Mouse (Mus musculus): Measurements from ENCODE around the gene Egfr. TPM values are rescaled to one million over a fixed set of nuclear protein-coding genes. Genes with fewer than 3 reads are reported as not detected.

Egfr gene
- polyA plus RNA-seq, 2 experiments from 2014 or later = 0.13 TPM; not detected in 1

- no peak for ATAC-seq
Measured at GRCm38 (mm10) chr11:16781604-16782003, 29.6 kb downstream of the Egfr start.

- ATAC-seq = no peak
Measured at GRCm38 (mm10) chr11:16783926-16784659, 32.1 kb downstream of the Egfr start.

- no peak for ATAC-seq
Measured at GRCm38 (mm10) chr11:16792638-16793585, 40.9 kb downstream of the Egfr start.

- no peak for ATAC-seq
Measured at GRCm38 (mm10) chr11:16795012-16795411, 43.0 kb downstream of the Egfr start.

- no peak for ATAC-seq
Measured at GRCm38 (mm10) chr11:16795513-16795912, 43.5 kb downstream of the Egfr start.

- no peak for ATAC-seq
Measured at GRCm38 (mm10) chr11:16797456-16797855, 45.5 kb downstream of the Egfr start.

- no peak for ATAC-seq
Measured at GRCm38 (mm10) chr11:16798136-16798535, 46.1 kb downstream of the Egfr start.

- ATAC-seq = no peak
Measured at GRCm38 (mm10) chr11:16800507-16800906, 48.5 kb downstream of the Egfr start.

GRCm38 (mm10) chr11:16802668-16803067 lies 50.7 kb downstream of the Egfr start:
- no peak for ATAC-seq

- no peak for ATAC-seq
Measured at GRCm38 (mm10) chr11:16804016-16804415, 52.0 kb downstream of the Egfr start.

GRCm38 (mm10) chr11:16805886-16806285 lies 53.9 kb downstream of the Egfr start:
- no peak for ATAC-seq

GRCm38 (mm10) chr11:16809161-16809967 lies 57.4 kb downstream of the Egfr start:
- ATAC-seq = no peak

- no peak for ATAC-seq
Measured at GRCm38 (mm10) chr11:16810086-16810485, 58.1 kb downstream of the Egfr start.

GRCm38 (mm10) chr11:16813298-16813697 lies 61.3 kb downstream of the Egfr start:
- ATAC-seq = no peak

- ATAC-seq = no peak
Measured at GRCm38 (mm10) chr11:16816414-16816813, 64.4 kb downstream of the Egfr start.

- no peak for ATAC-seq
Measured at GRCm38 (mm10) chr11:16817336-16818034, 65.5 kb downstream of the Egfr start.

GRCm38 (mm10) chr11:16819424-16819823 lies 67.4 kb downstream of the Egfr start:
- no peak for ATAC-seq

GRCm38 (mm10) chr11:16820138-16820537 lies 68.1 kb downstream of the Egfr start:
- no peak for ATAC-seq

GRCm38 (mm10) chr11:16821668-16822254 lies 69.8 kb downstream of the Egfr start:
- no peak for ATAC-seq

- ATAC-seq = no peak
Measured at GRCm38 (mm10) chr11:16823830-16824545, 72.0 kb downstream of the Egfr start.

- no peak for ATAC-seq
Measured at GRCm38 (mm10) chr11:16829468-16829867, 77.5 kb downstream of the Egfr start.

Measured in activated CD4-positive, CD25-positive, alpha-beta regulatory T cell, adult 4 months (primary cell).